Mouse (Mus musculus): Measurements from ENCODE around the gene Aldh1l1.

- TF ChIP-seq POLR2A (IDR thresholded peaks at IDR 0.05; ENCODE audit: extremely low read depth, insufficient read depth, low read length) (no peak), CTCF (IDR thresholded peaks at IDR 0.05; ENCODE audit: low read depth, low read length) (no peak)
Observed at GRCm38 (mm10) chr6:90616481-90616880, 130.3 kb downstream of the Aldh1l1 start.

Data from liver, adult 2 months (tissue).